Mouse (Mus musculus): ENCODE results near the gene Slc22a20. TPM values are rescaled to one million over a fixed set of nuclear protein-coding genes. Genes with fewer than 3 reads are reported as not detected.

The Slc22a20 gene
- not detected in 2 replicates for total RNA-seq (2021)
- long read RNA-seq: 0 reads

DNA sequence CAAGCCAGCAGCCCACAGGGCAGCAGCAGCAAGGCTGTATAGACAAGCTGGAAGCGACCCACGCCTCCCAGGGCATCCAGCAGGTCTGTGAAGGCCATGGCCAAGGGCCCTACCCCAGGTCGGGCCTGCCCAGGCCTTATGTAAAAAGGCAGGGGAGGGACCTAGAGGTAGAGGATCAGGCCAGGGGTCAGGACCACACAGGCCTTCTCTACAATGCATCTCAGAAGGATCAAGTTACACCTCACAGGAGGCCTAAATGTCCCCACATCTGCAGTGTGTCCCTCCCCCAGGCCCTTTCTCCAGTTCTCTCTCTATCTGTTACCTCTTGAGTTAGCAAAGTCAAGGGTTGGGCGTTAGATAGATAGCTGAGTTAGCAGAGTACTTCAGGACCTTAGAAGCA, at the start of gene Slc22a20:
TSS of gene Slc22a20 (minus strand) at position 101 of the 400 bp plus-strand sequence.
- no peak for DNase-seq

DNA sequence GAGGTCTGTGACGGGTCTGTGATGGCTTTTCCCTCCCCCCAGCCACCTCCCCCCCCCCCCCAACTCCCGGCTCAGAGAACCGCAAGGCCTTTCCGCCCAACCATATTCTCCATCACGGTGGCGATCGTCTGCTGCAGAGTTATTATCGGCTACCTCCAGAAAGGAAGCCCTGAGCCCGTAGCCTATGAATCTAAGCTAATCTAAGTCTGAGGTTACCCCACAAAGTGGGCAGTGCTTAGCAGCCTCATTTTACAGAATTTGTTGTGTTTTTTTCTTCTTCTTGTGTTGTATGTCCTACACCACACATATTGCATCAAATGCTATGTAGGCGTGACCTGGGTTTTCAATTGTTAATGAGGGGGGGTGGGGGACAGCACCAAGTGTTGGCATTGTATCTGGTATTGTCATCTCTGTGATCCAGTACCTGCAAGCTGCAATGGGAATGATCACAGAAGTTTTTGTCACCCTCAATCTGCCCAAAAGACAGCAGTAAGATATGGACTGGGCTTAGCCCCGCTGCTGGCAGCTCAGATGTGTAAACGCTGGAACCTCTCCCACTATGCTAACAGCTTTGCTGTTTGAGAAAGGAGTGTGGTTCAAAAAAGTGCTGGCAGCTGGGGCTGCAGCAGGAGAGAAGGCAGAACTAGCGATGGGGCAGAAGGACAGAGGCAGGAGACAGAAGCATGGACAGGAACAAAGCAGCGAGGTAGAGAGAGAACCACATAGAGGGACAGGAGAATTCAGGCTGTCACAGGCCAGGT, 44.8 kb upstream of the Slc22a20 start:
- no peak for DNase-seq

DNA sequence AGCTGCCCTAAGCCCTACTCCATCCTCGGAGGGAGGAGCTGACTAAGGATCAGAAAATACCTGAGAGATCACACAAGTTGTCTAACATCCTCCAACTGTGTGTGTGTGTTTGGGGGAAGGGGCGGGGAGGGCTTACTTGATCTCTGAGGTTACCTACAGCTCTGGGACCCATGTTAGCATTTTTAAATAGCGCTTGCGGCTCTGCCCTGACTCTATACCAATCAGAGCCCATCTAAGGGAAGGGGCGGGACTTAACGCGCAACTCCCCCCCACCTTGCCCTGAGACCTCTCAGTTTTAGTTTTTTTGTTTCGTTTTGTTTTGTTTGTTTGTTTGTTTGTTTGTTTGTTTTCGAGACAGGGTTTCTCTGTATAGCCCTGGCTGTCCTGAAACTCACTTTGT, 43.5 kb upstream of the Slc22a20 start:
- no peak for DNase-seq

DNA sequence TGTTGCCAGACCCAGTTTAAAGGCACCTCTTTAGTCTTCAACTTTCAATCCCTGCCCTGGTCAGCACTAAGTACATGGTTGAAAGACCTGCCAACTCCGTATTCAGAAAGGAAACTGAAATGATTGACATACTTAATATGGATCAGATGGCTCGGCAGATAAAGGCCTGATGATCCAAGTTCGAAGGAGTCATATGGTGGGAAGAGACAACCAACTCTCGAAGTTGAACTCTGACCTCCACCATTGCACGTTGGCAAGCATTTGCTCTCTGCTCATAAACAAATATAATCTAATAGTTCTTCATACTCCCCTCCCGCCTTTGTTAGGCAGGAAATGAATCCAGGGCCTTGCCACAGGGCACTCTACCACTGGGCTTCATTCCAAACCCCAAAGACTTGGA, 43.0 kb upstream of the Slc22a20 start:
- DNase-seq: no peak

DNA sequence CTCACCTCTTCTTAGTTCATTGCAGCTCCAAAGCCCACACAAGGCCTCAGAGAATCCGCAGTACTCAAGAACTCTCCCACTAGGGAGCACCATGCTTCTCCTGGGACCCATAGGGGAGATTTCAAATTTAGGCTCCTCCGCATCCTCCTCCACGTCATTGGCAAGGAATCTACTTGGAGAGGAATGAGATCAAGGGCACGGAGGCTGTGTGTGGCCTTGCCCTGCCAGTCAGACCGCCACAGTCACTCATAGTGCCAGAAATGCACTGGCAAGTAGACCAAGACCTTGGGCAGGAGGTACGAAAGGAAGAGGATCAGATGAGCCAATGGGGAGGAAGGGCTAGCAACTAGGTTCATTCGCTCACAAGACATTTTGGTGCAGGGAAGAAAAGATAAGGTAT, 38.0 kb upstream of the Slc22a20 start:
- DNase-seq: peak; percentile 50

DNA sequence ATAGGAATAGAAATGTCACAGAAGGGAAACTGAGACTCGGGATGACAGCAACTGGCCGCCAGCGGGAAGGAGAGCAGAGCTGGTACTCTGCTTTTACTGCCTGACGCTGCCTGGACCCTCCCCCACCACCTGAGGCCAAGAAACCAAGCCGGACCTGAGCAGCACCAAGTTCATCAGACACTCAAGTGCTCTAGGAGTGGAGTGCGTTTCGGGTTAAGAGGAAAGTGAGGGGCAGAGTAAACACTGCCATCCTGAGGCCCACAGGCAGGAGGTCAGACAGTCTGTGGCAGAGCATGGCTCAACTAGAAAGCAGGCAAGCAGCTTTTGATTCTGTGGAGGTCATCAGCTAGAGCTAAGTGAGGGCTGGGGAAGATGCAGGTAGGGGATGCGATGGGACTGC, 37.1 kb upstream of the Slc22a20 start:
- DNase-seq: no peak

DNA sequence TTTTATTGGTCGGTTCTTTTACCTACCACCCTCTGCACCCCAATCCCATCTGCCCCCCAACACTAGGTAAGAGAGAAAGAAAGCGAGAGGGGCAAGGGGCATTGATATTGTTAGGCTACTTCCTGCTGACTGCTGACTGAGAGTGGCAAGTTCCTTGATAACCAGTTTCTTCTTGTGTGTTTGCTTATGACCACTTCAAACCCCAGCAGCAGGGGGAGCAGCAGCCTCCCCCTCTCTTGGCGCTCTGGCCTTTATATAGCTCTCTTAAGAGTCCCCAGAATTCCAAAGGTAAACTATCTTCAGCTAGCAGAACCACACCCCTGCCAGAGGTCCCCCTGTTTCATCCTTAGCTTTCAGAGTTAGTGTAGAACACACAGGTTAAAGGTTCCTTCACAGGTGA, 34.3 kb upstream of the Slc22a20 start:
- no peak for DNase-seq

DNA sequence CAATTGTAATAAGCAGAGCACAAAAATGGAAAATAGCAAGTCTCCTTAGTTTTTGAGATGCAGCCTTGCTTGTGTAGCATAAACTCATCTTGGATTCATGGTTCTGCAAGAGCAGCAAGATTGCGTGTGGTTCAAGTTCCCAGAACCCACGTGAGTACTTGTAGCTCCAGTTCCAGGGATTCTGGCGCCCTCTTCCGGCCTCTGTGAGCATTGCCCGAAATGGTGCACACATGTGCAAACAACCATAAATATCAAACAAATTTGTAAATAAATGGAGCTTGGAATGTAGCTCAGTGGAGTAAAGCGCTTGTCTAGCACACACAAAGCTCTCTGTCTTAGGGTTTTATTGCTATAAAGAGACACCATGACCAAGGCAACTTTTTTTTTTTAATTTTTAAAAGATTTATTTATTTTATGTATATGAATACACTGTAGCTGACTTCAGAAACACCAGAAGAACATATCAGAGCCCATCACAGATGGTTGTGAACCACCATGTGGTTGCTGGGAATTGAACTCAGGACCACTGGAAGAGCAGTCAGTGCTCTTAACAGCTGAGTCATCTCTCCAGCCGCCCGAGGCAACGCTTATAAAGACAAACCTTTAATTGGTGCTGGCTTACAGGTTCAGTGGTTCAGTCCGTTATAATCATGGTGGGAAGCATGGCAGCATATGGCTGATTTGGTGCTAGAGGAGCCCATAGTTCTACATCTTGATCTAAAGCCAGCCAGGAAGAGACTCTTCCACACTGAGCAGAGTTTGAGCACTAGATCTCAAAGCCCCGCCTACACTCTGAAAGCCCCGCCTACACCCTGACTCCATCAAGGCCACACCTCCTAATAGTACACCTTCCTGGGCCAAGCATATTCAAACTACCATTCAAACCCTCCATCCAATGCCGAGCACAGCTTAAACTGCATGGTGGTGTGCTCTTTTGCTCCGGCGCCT, 32.5 kb upstream of the Slc22a20 start:
- DNase-seq: peak; percentile 87

DNA sequence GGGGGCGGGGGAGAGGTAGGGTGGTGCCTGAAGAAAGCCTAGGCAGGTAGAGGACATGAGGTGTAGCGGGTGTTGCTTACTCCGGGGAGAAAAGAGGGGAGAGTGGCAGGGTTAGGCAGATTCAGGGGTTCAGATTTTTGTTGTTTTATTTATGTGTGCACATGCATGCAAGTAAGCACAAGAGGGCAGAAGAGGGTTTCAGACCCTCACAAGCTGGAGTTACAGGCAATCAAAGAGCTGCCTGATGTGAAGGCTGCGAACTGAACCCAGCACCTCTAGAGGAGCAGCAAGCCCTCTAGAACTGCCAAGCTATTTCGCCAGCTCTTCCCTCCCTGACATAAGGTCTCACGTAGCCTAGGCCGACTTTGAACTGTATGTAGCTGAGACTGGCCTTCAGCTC, 30.6 kb upstream of the Slc22a20 start:
- no peak for DNase-seq

DNA sequence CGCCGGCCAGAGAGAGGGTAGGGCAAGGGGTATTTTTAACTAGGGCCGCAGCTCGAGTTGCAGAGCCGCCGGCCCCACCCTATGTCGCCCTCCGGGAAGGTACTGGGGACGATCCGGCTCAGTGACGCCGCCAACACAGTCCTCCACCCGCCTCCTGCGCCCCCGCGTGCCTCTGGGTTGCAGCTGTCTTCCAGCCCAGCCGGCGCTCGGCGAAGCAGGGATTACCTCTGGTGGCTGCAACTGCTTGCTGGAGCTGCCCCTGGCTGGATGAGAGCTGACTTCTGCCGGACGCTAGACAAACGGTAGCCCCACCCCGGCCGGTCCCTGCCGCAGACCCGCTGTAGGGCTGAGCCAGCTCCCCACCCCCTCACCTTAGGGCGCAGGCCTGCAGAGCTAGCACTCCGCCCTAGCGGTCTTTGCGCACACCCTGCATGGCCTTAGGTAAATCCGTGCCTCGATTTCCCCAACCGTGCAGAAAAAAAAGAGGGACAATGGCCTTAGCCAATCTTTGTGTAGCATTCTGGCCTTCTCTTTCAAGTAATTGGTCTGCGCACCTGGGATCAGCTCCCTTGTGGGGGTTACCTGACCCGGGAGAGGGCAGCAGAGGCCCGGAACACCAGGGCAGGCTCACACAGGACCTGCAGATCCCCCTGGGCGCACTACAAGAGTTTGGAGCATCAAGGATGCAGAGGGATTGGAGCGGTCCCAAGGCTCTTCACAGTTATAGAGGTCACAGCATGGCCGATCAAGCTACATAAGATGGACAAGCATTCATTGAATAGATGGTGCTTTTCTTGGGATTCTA, 29.8 kb upstream of the Slc22a20 start, which contains the start of gene Capn1:
TSS of gene Capn1 (minus strand) at position 387 of the 805 bp plus-strand sequence.
- peak; percentile 76 for DNase-seq

DNA sequence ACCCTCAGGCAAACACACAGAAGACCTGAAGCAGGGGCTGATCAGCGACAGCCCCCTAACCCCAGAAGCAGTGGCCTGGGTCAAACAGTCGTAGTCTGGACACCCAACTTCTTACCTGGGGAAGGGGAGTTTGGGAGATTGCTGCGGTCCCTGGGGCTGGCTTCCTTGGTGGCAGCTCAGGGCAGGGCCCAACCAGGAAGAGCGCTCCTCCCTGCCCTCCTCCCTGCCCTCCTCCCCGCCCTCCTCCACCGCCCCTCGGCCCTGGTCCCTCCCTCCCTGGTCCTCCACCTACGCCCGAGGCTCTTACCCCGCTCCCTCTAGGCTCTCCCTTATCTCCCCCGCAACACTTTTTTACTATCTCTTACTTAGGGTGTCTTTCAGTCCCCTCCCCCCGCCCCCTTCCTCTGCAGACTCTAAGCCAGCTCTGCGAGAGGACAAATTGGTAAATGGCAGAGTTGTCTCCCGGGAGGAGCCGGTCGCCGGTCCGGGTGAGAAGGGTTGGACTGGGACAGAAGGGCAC, 29.1 kb upstream of the Slc22a20 start:
- DNase-seq: peak; percentile 69

DNA sequence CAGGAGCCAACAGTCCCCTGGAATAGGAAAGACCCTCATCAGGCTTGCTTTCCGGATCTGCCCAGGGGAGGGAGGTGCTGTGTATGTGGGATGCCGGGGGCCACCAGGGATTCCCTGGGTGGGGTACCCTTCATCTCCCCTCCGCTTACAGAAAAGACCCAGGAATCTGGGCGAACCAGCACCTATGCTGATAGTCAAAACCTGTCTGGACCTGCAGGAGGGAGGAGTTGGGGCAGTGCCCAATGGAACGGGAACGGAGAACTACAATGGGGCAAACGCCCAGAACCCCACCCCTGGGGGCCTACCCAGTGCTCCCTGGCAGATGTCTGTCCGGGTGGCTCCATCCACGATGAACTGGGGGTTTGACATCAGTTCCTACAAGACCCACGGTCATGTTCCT, 27.7 kb upstream of the Slc22a20 start:
- DNase-seq: no peak

DNA sequence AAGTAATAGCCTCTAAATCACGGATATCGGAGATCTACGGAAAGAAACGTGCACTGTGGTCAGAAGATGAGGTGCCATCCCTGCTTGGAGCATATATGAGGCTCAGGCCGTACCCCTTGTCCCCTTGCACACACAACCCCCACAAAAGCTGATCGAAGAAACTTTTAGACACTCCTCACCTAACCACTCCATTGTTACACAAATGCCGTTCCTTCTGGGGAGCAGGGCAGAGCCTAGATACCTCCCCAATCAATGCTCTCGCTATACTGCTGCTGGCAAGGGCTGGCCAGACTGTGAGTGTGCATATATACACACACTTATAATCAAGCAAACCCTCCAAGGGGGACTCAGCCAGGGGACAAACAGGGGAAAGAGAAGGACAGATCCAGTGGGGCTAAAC, 23.2 kb upstream of the Slc22a20 start:
- DNase-seq: no peak

DNA sequence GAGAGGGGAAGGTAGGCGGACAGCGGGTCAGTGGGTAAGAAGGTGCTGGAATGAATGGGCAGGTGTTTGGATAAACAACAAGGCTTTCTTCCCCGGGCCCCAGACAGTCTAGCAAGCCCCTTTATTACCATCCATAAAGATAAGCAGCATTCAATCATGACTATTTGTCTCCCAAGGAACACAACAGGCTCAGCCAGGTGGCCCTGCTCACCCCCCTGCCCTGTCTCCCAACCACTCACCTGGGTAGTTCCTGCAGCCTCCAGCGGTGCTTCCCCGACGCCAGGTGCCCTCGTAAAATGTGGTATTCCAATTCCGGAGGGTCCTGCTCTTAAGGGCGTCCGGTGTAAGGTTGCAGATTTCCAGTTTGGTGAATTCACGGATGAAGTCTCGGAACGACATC, 21.1 kb upstream of the Slc22a20 start:
- no peak for DNase-seq

DNA sequence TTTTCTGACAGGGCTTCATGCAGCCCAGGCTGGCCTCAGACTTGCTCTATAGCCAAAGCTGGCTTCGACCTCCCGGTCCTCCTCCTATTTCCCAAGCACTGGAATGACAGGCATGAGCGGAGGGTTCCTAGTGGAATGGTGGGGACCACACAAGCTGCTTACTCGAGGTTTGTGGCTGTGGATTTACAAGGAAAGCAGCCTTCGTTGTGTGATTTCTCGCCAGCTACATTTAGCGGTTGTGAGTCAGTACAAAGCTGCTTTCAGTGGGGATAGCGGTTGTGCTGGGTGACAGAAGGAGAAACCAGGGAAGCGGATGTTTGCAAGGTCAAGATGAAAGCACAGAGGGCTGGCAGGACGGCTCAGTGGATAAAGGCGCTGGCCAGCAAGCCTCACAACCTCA, 19.6 kb upstream of the Slc22a20 start:
- no peak for DNase-seq

DNA sequence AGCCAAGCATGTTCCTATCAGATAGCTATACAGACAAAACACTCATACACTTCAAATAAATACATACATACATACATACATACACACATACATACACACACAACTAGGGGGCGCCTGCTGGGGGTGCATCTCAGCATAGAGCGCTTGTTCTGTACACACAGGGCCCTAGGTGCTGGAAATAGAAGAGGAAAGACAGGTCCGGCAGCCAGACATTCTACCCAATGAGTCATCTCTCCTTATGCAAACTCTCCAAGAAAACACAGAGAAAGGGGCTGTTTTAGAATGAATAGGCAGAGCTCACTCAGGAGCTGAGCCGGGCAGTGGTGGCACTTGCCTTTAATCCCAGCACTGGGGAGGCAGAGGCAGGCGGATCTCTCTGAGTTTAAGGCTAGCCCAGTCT, 14.0 kb upstream of the Slc22a20 start:
- DNase-seq: no peak

DNA sequence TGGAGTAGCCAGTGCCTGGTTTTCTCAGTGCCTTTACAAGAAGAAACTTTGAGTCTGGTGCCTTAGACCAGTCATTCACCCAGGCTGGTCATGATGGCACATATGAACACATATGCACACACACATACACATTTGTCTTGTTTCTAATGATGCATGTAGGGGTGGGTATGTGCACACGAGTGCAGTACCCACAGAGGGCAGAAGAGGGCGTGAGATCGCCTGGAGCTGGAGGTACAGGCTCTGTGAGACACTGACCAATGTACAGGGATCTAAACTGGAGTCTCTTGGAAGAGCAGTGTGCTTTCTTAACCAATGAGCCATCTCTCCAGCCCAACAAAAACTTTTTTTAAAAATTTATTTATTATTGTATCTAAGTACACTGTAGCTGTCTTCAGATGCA, 12.2 kb upstream of the Slc22a20 start:
- no peak for DNase-seq

DNA sequence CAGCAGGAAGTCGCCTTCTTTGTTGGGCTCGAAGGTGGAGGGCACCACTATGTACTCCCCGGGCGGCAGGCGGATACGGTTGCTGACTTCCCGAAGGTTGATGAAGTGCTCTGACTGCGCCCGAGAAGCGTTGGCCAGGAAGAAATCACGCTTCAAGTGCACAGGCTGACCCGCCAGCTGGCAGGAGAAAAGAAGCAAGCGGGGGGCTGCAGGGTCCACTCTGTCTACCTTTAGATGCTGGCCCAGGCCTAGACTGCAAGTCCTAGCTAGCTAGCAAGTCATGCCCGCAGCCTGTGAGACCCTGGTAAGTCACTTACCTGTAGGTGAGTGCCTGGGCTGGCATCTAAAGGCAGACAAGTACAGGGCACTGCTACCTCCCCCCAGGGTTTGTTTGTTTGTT, 8.8 kb upstream of the Slc22a20 start:
- no peak for DNase-seq

DNA sequence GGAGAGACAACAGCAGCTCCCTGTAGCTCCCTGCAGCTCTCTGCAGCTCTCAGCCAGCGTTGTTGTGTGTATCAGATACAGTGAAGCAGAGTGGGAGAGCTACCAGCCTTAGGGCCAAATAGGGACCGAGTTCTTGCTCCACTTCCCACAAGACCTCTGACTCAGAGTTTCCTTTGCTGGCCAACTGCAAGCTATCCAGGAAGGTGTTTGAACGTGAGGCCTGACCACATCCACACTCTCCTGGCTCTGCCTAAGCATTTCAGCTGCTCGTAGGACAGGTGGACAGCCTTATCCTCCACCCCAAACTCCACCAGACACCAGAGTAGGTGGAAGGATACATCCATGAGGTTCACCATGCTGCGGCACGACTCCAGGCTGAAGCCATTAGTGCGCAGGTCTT, 6.1 kb upstream of the Slc22a20 start:
- DNase-seq: no peak

DNA sequence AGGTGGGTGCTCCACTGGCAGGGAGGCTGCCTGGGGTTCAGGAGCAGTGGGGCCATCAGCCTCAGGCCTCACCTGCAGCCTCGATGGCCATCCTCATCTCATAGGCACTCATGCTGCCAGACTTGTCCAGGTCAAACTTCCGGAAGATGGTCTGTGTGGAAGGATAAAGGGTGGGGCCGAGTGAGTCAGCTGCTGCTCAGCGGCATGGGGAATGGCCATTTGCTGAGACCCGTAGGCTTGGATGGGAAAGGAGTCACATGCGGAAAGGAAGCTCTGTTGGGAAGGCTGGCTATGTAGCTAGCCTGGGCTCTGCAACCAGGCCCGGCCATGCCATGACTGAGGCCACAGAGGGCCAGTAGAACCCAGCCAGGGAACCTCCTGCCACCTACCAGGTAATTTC, 5.5 kb upstream of the Slc22a20 start:
- DNase-seq: no peak

DNA sequence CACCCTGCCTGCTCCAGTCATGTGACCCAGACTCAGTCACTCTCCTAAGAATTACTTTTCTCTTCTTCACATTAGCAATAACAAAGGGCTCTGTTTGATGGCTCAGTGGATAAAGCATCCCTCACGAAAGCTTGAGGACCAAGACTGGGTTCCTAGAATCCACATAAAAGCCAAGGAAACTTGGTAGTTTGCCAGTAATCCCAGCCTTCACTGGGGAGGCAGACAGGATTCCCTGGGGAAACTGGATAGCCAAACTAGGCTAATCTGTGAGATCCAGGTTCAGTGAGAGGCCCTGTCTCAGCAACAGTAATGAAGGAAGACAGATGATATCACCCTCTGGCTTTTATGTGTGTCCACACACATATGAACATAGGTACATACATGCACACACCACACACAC, 5.0 kb upstream of the Slc22a20 start:
- no peak for DNase-seq

DNA sequence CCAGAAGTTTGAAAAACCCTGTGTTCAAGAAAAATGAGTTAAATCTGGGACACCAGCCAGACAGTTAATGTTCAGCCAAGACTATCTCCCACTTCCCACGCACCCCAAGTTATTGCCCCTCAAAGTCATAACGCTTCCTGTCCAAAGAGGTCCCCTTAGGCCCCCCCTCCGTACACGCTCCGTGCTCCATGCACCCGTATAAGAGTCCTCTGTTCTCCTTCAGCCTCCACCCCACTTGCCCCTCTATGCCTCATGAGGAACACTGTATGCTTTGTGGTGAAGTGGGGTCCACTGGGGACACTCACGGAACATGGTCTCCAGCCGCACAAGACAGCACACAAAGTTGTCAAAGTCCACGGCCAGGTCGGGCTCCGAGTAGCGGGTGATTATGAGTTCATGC, 4.1 kb upstream of the Slc22a20 start:
- DNase-seq: no peak
